Mouse (Mus musculus) MEL (cell line): ENCODE results near the gene Plxnc1.

Experiments used
- CHD1 ChIP-seq: IDR thresholded peaks from 2 replicates; pipeline ENCODE4 v1.6.1; 2012; ENCODE audit warnings: low read depth, mild to moderate bottlenecking, inconsistent platforms, low read length, improper control_type of control experiment
- CTCF ChIP-seq, 3 experiments: IDR thresholded peaks in 2 of 3; conservative IDR thresholded peaks in 1 of 3; 2 replicates each; pipeline ENCODE4 v1.5.1; 2011 to 2012; ENCODE audit warnings: low read length in 3 of 3, low read depth in 2 of 3, mild to moderate bottlenecking in 2 of 3, improper control_type of control experiment in 1 of 3, inconsistent platforms in 1 of 3, mixed read lengths in 1 of 3, moderate library complexity in 1 of 3; ENCODE audit not compliant: control insufficient read depth in 1 of 3, insufficient read depth in 1 of 3, poor library complexity in 1 of 3, severe bottlenecking in 1 of 3
- EP300 ChIP-seq, 2 experiments: IDR thresholded peaks; 2 replicates each; pipeline ENCODE4 v1.6.1; 2011; ENCODE audit warnings: improper control_type of control experiment in 2 of 2, low read length in 2 of 2, low read depth in 1 of 2, mild to moderate bottlenecking in 1 of 2
- GATA1 ChIP-seq: IDR thresholded peaks from 2 replicates; pipeline ENCODE4 v1.6.1; 2011; ENCODE audit warnings: low read depth, low read length, improper control_type of control experiment
- HCFC1 ChIP-seq: IDR thresholded peaks from 2 replicates; pipeline ENCODE4 v1.6.1; 2012; ENCODE audit warnings: low read depth, mild to moderate bottlenecking, inconsistent platforms, low read length, improper control_type of control experiment, moderate library complexity
- MEF2A ChIP-seq: IDR thresholded peaks from 2 replicates; pipeline ENCODE4 v1.6.1; 2014; ENCODE audit warnings: low read depth, mild to moderate bottlenecking, inconsistent platforms, low read length, improper control_type of control experiment; ENCODE audit not compliant: poor library complexity, insufficient replicate concordance, severe bottlenecking; ENCODE audit errors: extremely low read depth
- POLR2AphosphoS2 ChIP-seq: IDR thresholded peaks from 2 replicates; pipeline ENCODE4 v1.6.1; 2011; ENCODE audit warnings: low read length, improper control_type of control experiment
- RAD21 ChIP-seq: IDR thresholded peaks from 2 replicates; pipeline ENCODE4 v1.6.1; 2011; ENCODE audit warnings: mild to moderate bottlenecking, low read depth, low read length, improper control_type of control experiment

- TF ChIP-seq GATA1 (no peak), CTCF (IDR thresholded peaks at IDR 0.05 in 2 of 3, conservative IDR thresholded peaks at IDR 0.05 in 1 of 3; ENCODE audit: control insufficient read depth in 1 of 3, insufficient read depth in 1 of 3, low read depth in 2 of 3, low read length in 3 of 3, poor library complexity in 1 of 3, severe bottlenecking in 1 of 3) (no peak), CHD1 (no peak), EP300 (IDR thresholded peaks at IDR 0.05; ENCODE audit: low read depth in 1 of 2, low read length in 2 of 2) (no peak), HCFC1 (no peak), POLR2AphosphoS2 (no peak), MEF2A (no peak), RAD21 (no peak)
Observed at GRCm38 (mm10) chr10:94818781-94819665, 125.6 kb downstream of the Plxnc1 start.
